Mouse (Mus musculus) ovary, postnatal 14 days (tissue): Measurements from ENCODE around the gene BC003965.
"Not testable (repeated sequence)": the region's sequence is repeated elsewhere in the genome, so short reads cannot be mapped to it uniquely, and the experiment has no call there.

Source experiments
- DNase-seq: peaks from one replicate; pipeline ENCODE4 v3.0.0; 2022; ENCODE audit warnings: low spot score

The BC003965 gene

GRCm38 (mm10) chr17:25219492-25220295, 35.3 kb downstream of the BC003965 start:
- no peak for DNase-seq

GRCm38 (mm10) chr17:25220746-25221145, 36.4 kb downstream of the BC003965 start:
- DNase-seq = no peak

GRCm38 (mm10) chr17:25221821-25222503, 37.6 kb downstream of the BC003965 start:
- DNase-seq = peak; percentile 39

GRCm38 (mm10) chr17:25222504-25222940, 38.2 kb downstream of the BC003965 start:
- DNase-seq = not testable (repeated sequence)

GRCm38 (mm10) chr17:25222951-25223601, 38.7 kb downstream of the BC003965 start:
- DNase-seq = no peak

- DNase-seq = no peak
Observed at GRCm38 (mm10) chr17:25224586-25225222, 40.4 kb downstream of the BC003965 start.

- DNase-seq = no peak
Observed at GRCm38 (mm10) chr17:25225659-25226058, 41.3 kb downstream of the BC003965 start.

GRCm38 (mm10) chr17:25227991-25228390, 43.6 kb downstream of the BC003965 start:
- no peak for DNase-seq

- DNase-seq = not testable (repeated sequence)
Observed at GRCm38 (mm10) chr17:25230014-25230655, 45.8 kb downstream of the BC003965 start.

GRCm38 (mm10) chr17:25230700-25231099, 46.3 kb downstream of the BC003965 start:
- DNase-seq = no peak

GRCm38 (mm10) chr17:25231621-25232020, 47.3 kb downstream of the BC003965 start:
- not testable (repeated sequence) for DNase-seq

GRCm38 (mm10) chr17:25235635-25236034, 51.3 kb downstream of the BC003965 start:
- DNase-seq = no peak
